Mouse (Mus musculus) liver, embryonic 14.5 days (tissue): ENCODE results near the gene Gpx5.

Source experiments
- CTCF ChIP-seq: IDR thresholded peaks from 2 replicates; pipeline ENCODE4 v1.5.1; 2016; ENCODE audit warnings: antibody characterized with exemption, low read depth, control low read depth
- EP300 ChIP-seq: IDR thresholded peaks from 2 replicates; pipeline ENCODE4 v1.6.1; 2016; ENCODE audit warnings: antibody characterized with exemption, low read depth

DNA sequence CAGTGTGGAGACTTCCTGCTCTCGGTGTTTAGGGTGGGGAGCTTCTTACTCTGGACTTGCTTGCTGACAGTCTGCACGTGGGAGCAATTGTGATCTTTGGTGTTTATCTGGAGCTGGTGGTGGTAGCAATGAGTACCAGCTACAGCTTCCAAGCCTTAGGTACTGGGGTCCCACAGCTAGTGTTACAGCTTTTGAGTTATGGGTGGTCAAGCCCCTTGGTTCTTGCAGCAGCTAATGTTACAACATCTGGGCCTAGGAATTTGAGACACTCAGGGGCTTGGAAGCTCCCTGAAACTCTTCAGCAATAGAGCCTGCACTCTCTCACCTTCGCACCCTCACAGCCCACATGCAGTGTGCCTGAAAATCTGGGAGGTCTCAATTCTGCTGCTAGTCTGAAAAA, 27.7 kb upstream of the Gpx5 start:
- TF ChIP-seq EP300, result no peak
- TF ChIP-seq CTCF, result no peak
